Mouse (Mus musculus): ENCODE results near the gene Vti1b. TPM values are rescaled to one million over a fixed set of nuclear protein-coding genes. Genes with fewer than 3 reads are reported as not detected.
"Not testable (repeated sequence)": the region's sequence is repeated elsewhere in the genome, so short reads cannot be mapped to it uniquely, and the experiment has no call there.

The Vti1b gene
- polyA plus RNA-seq (2016; fragmentation: Nextera tagmentation; extraction: Ambion mirVana): 100 and 103 TPM in 2 replicates

- Histone ChIP-seq H3K4me3 (peak within 1 kb of the TSS; percentile 98), H3K36me3 (peaks cover 30% of the 10 kb centered on the region)
- WGBS: under 1% methylated on average over 73 of the region's 73 CpGs
Observed at GRCm38 (mm10) chr12:79172019-79172941, at the start of gene Vti1b. Gene Vti1b (minus strand): TSS chr12:79172667.

GRCm38 (mm10) chr12:79217511-79217910 is 45.0 kb upstream of the Vti1b start:
- 84% methylated on average over 5 of the region's 5 CpGs for WGBS
- H3K4me3 ChIP-seq: no peak overlapping the region
- no peaks in the 10 kb centered on the region for H3K27me3 ChIP-seq (ENCODE audit: low read depth, poor library complexity, severe bottlenecking)
- H3K4me1 ChIP-seq: no peaks in the 10 kb centered on the region
- DNase-seq (ENCODE audit: low spot score): no peak
- H3K36me3 ChIP-seq: no peaks in the 10 kb centered on the region
- no peaks in the 10 kb centered on the region for H3K9me3 ChIP-seq (replicated peaks)
- no peak overlapping the region for H3K27ac ChIP-seq (replicated peaks)

More at GRCm38 (mm10) chr12:79172019-79172941, at the start of gene Vti1b:
- no peaks in the 10 kb centered on the region for H3K9me3 ChIP-seq (replicated peaks)
- peaks cover 13% of the 10 kb centered on the region for H3K4me1 ChIP-seq
- H3K27ac ChIP-seq (replicated peaks): peak within 1 kb of the TSS; percentile 98
- H3K27me3 ChIP-seq (ENCODE audit: low read depth, poor library complexity, severe bottlenecking): no peaks in the 10 kb centered on the region
- peak; percentile 90 for DNase-seq (ENCODE audit: low spot score)

- H3K27ac ChIP-seq (replicated peaks): no peak overlapping the region
- 90% methylated on average over 8 of the region's 8 CpGs for WGBS
- peaks cover 9% of the 10 kb centered on the region for H3K4me1 ChIP-seq
- no peaks in the 10 kb centered on the region for H3K9me3 ChIP-seq (replicated peaks)
- no peak for DNase-seq (ENCODE audit: low spot score)
- no peaks in the 10 kb centered on the region for H3K36me3 ChIP-seq
- no peaks in the 10 kb centered on the region for H3K27me3 ChIP-seq (ENCODE audit: low read depth, poor library complexity, severe bottlenecking)
- H3K4me3 ChIP-seq: no peak overlapping the region
Observed at GRCm38 (mm10) chr12:79211447-79211846, 39.0 kb upstream of the Vti1b start.

GRCm38 (mm10) chr12:79208703-79209464 is 36.4 kb upstream of the Vti1b start, which contains the start of gene Rdh12:
Gene Rdh12 (plus strand): TSS chr12:79208914.
- no peaks in the 10 kb centered on the region for H3K9me3 ChIP-seq (replicated peaks)
- 5% methylated on average over 13 of the region's 13 CpGs for WGBS
- no peaks in the 10 kb centered on the region for H3K36me3 ChIP-seq
- DNase-seq (ENCODE audit: low spot score): peak; percentile 16
- peaks cover 9% of the 10 kb centered on the region for H3K4me1 ChIP-seq
- no peaks in the 10 kb centered on the region for H3K27me3 ChIP-seq (ENCODE audit: low read depth, poor library complexity, severe bottlenecking)
- H3K4me3 ChIP-seq: peak within 1 kb of the TSS; percentile 59
- H3K27ac ChIP-seq (replicated peaks): no peak within 1 kb of the TSS

GRCm38 (mm10) chr12:79201882-79202281 is 29.4 kb upstream of the Vti1b start:
- Histone ChIP-seq H3K27me3 (ENCODE audit: low read depth, poor library complexity, severe bottlenecking) (no peaks in the 10 kb centered on the region), H3K4me3 (no peak overlapping the region), H3K27ac (replicated peaks) (no peak overlapping the region), H3K36me3 (no peaks in the 10 kb centered on the region), H3K9me3 (replicated peaks) (no peaks in the 10 kb centered on the region), H3K4me1 (no peaks in the 10 kb centered on the region)
- no peak for DNase-seq (ENCODE audit: low spot score)
- 78% methylated on average over 3 of the region's 3 CpGs for WGBS

- Histone ChIP-seq H3K4me3 (no peak overlapping the region), H3K9me3 (replicated peaks) (no peaks in the 10 kb centered on the region), H3K36me3 (no peaks in the 10 kb centered on the region), H3K27ac (replicated peaks) (no peak overlapping the region), H3K27me3 (ENCODE audit: low read depth, poor library complexity, severe bottlenecking) (no peaks in the 10 kb centered on the region), H3K4me1 (no peaks in the 10 kb centered on the region)
- no peak for DNase-seq (ENCODE audit: low spot score)
- 89% methylated on average over 5 of the region's 5 CpGs for WGBS
Observed at GRCm38 (mm10) chr12:79197105-79197504, 24.6 kb upstream of the Vti1b start.

GRCm38 (mm10) chr12:79193441-79193840 is 21.0 kb upstream of the Vti1b start:
- Histone ChIP-seq H3K27ac (replicated peaks) (no peak overlapping the region), H3K9me3 (replicated peaks) (no peaks in the 10 kb centered on the region), H3K36me3 (peaks cover 4% of the 10 kb centered on the region), H3K4me3 (no peak overlapping the region), H3K27me3 (ENCODE audit: low read depth, poor library complexity, severe bottlenecking) (no peaks in the 10 kb centered on the region), H3K4me1 (peaks cover 16% of the 10 kb centered on the region)
- peak; percentile 68 for DNase-seq (ENCODE audit: low spot score)
- WGBS: 8% methylated on average over 3 of the region's 3 CpGs

GRCm38 (mm10) chr12:79192193-79192592 is 19.7 kb upstream of the Vti1b start, which contains the start of gene Rdh11:
Gene Rdh11 (minus strand): TSS chr12:79192293.
- 61% methylated on average over 6 of the region's 6 CpGs for WGBS
- H3K27me3 ChIP-seq (ENCODE audit: low read depth, poor library complexity, severe bottlenecking): no peaks in the 10 kb centered on the region
- H3K9me3 ChIP-seq (replicated peaks): no peaks in the 10 kb centered on the region
- DNase-seq (ENCODE audit: low spot score): no peak
- H3K4me3 ChIP-seq: peak within 1 kb of the TSS; percentile 63
- peaks cover 16% of the 10 kb centered on the region for H3K36me3 ChIP-seq
- peaks cover 16% of the 10 kb centered on the region for H3K4me1 ChIP-seq
- peak within 1 kb of the TSS; percentile 81 for H3K27ac ChIP-seq (replicated peaks)

GRCm38 (mm10) chr12:79191701-79192100 is 19.2 kb upstream of the Vti1b start:
- WGBS: 5% methylated on average over 14 of the region's 14 CpGs

GRCm38 (mm10) chr12:79190931-79191673 is 18.6 kb upstream of the Vti1b start:
- WGBS: under 1% methylated on average over 18 of the region's 18 CpGs
- Histone ChIP-seq H3K9me3 (replicated peaks) (no peaks in the 10 kb centered on the region), H3K27me3 (ENCODE audit: low read depth, poor library complexity, severe bottlenecking) (no peaks in the 10 kb centered on the region), H3K4me1 (peaks cover 16% of the 10 kb centered on the region), H3K27ac (replicated peaks) (peak overlapping the region; percentile 81), H3K36me3 (peaks cover 27% of the 10 kb centered on the region), H3K4me3 (peak overlapping the region; percentile 63)
- DNase-seq (ENCODE audit: low spot score): peak; percentile 64

More at GRCm38 (mm10) chr12:79191701-79192100, 19.2 kb upstream of the Vti1b start:
- H3K4me3 ChIP-seq: peak overlapping the region; percentile 63
- peak; percentile 79 for DNase-seq (ENCODE audit: low spot score)
- peaks cover 21% of the 10 kb centered on the region for H3K36me3 ChIP-seq
- peaks cover 16% of the 10 kb centered on the region for H3K4me1 ChIP-seq
- H3K9me3 ChIP-seq (replicated peaks): no peaks in the 10 kb centered on the region
- peak overlapping the region; percentile 81 for H3K27ac ChIP-seq (replicated peaks)
- no peaks in the 10 kb centered on the region for H3K27me3 ChIP-seq (ENCODE audit: low read depth, poor library complexity, severe bottlenecking)

- H3K4me1 ChIP-seq; H3K4me3 ChIP-seq; DNase-seq (ENCODE audit: low spot score); H3K9me3 ChIP-seq (replicated peaks); H3K27ac ChIP-seq (replicated peaks); H3K27me3 ChIP-seq (ENCODE audit: low read depth, poor library complexity, severe bottlenecking): not testable (repeated sequence)
- H3K36me3 ChIP-seq: peaks cover 85% of the 10 kb centered on the region
- 96% methylated on average over 5 of the region's 6 CpGs for WGBS
Observed at GRCm38 (mm10) chr12:79185160-79185559, 12.7 kb upstream of the Vti1b start.

- no peak overlapping the region for H3K4me3 ChIP-seq
- WGBS: 87% methylated on average over 5 of the region's 5 CpGs
- H3K4me1 ChIP-seq: peaks cover 9% of the 10 kb centered on the region
- H3K36me3 ChIP-seq: peaks cover 48% of the 10 kb centered on the region
- H3K27ac ChIP-seq (replicated peaks): no peak overlapping the region
- H3K27me3 ChIP-seq (ENCODE audit: low read depth, poor library complexity, severe bottlenecking): no peaks in the 10 kb centered on the region
- no peaks in the 10 kb centered on the region for H3K9me3 ChIP-seq (replicated peaks)
- DNase-seq (ENCODE audit: low spot score): no peak
Observed at GRCm38 (mm10) chr12:79175998-79176397, 3.5 kb upstream of the Vti1b start.

All from midbrain, embryonic 10.5 days (tissue).